Mouse (Mus musculus) erythroblast, embryonic 14.5 days (primary cell): ENCODE data around the gene Ulk4.

ENCODE experiments used
- GATA1 ChIP-seq: IDR thresholded peaks from 2 replicates; pipeline ENCODE4 v1.6.1; 2012; ENCODE audit warnings: low read length, inconsistent platforms, mixed read lengths
- TAL1 ChIP-seq: IDR thresholded peaks from 3 replicates; pipeline ENCODE4 v1.6.1; 2012; ENCODE audit warnings: low read length, inconsistent platforms, mixed read lengths

DNA sequence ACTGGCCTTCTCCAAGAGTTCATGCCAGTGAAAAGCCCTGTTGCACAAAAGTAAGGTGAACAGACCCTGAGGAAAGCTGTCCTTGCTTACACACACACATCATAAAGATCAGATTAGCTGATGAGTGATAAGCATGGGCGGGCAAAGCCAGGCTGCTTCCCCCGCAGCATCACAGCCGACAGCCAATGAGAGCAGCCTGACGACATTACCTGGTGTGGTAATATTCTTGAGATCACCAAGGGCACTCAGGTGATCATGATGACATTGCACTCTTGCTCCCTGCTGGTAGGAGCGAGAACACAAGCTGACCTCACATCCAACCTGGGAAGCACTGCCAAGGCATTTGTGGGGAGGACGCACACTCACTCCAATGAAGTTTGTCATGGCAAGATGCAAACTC is 104.9 kb downstream of the Ulk4 start:
- TF ChIP-seq GATA1 (no peak), TAL1 (no peak)
